Mouse (Mus musculus): ENCODE measurements around the gene Ctrc. TPM values are rescaled to one million over a fixed set of nuclear protein-coding genes. Genes with fewer than 3 reads are reported as not detected.

Ctrc gene
- total RNA-seq, 4 experiments from 2014 or later: not detected

DNA sequence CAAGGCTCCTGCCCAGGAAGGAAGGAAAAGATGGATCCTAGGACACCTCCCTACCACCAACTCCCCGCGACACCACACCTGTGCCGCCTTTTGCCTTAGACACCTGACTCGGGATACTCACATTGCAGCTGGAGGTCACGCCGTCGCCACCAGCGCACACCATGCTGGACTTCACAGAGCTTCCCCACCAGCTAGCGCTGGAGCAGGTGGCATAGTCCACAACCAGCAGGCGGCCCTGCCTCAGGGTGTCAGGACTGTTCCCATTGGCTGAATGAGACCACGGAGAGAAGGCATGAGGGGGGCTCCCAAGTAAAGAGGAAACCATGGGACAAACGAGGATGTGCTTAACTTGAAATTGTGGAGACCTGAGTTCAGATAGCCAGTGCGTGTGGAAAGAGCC is 27.3 kb downstream of the Ctrc start:
- no peak for DNase-seq (ENCODE audit: low spot score)

DNA sequence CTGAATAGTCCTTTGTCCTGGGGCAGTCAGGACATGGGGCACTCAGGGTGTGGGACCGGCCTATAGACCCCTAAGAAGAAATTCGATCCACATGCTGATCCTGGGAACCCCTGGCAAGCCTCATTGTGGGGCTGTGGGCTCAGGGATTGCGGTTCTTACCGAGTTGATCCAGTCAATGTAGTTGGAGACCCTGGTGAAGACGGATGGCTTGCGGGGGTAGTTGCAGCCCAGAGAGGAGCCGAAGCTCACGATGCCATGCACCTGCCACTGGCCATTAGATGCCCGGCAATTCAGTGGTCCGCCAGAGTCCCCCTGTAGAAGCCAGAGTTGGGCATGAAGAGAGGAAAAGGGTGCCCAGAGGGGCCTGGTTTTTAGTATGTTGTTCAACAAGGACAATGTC is 28.5 kb downstream of the Ctrc start:
- DNase-seq (ENCODE audit: low spot score): no peak

DNA sequence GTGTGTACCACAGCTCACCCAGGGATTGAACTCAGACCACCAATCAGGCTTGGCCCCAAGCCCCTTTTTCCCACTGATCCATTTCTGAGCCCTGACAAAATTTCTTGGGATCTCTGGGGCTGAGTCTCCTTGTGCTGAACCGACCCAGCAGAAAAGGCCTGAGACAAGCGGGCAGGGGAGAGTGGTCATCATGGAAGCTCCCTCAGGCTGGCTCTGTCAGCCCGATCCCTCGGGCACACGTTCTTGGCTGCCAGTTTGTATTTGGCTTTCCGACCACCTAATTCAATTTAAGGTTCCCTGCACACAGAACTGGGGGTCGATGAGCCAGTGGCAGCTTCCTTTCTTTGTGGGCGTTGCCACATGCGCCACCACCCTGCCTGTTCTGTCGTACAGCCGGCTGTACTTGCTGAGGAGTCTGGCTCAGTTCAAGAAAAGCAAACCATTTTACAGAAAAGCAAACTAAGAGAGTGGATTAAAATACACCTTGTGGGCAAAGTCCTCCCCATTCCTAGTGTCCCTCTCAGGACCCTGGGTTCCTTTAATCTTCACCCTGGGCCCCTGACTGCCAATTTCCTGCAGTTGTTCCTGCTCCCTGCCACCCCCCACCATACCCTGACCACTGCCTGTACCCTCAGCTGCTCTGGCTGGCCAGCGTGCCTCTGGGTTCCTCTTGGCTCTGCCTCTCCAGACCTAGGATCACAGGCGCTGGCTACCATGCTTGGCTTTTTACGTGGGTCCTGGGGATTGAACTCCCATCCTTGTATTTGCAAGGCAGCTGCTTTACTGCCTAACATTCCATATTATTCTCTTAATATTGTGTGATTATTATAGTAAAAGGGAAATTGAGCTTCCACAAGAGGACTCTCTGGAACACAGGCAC is 29.1 kb downstream of the Ctrc start:
- DNase-seq (ENCODE audit: low spot score): no peak

DNA sequence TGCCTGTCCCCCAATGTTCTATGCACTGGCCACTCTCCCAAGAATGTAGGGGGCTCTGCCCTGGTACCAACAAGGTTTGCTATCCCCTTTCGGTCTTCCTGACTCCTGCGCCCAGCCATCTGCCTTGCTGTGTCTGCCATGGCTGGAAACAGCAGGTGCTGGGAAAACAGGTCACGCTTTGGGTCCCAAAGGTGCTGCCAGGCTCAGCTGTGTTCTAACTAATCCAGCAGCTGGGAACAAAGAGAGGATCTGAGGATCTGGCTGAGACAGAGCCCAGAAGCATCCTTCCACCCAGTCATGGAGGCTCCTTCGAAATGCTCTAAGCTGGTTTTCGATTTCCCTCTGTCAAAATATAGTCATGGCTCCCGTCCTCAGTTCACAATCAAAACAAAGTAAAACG is 29.9 kb downstream of the Ctrc start:
- no peak for DNase-seq (ENCODE audit: low spot score)

DNA sequence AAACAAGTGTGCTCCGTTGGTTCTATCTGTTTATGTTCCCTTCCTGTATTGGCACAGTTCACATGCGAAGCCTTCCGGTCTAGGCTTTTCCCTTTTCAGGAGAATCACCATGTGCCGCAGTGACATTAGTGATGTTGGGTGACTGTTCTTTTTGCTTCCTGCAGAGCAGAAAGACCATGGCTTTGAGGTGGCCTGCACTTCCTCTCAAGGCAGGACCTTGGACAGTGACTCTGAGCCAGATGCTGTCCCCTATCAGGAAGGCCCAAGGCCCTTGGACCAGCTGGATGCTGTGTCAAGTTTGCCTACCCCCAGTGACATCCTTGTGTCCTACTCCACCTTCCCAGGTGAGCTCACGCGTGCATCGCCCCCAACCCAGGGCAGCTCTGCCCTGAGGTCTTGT is 34.8 kb downstream of the Ctrc start:
- DNase-seq (ENCODE audit: low spot score): no peak

DNA sequence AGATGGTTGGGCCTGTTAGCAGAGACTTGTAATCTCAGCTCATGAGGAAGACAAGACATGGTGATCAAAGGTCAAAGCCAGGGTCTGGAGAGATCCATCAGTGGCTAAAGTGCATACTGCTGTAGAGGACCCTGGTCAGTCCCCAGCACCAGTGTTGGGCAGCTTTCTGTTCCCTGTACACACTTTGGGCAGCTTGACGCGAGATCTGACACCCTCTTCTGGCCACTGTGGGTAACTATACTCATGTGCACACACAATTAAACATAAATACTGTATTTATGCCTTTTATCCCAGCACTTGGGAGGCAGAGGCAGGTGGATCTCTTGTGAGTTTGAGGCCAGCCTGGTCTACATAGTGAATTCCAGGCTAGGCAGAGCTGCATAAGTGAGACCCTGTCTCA is 35.2 kb downstream of the Ctrc start:
- no peak for DNase-seq (ENCODE audit: low spot score)

DNA sequence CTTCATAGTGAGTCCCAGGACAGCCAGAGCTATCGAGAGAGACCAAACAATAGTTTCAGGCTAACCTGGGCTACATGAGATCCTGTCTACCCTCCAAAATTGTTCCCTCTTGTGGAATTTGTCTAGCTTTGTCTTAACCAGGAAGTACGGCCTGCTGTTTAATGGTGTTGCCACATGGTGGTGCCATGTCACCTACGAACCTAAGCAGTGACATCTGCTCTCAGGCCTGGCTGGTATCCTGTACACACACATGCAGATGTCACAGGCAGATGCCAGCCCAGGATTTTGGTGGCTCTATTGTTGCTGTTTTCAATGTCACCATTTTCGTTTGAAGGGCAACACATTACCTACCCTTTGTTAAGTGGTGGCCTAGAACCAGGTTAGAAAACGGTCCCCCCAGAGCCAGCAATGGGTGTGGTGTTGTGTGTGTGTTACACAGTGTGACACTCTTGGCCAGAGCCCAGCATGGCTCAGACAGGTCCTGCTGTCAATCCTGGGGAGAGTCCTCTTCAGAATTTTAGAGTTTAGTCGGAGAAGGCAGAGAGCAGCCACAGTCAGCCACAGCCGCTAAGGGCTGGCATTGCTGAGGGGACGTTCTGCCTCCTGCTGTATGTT is 36.2 kb downstream of the Ctrc start:
- no peak for DNase-seq (ENCODE audit: low spot score)

DNA sequence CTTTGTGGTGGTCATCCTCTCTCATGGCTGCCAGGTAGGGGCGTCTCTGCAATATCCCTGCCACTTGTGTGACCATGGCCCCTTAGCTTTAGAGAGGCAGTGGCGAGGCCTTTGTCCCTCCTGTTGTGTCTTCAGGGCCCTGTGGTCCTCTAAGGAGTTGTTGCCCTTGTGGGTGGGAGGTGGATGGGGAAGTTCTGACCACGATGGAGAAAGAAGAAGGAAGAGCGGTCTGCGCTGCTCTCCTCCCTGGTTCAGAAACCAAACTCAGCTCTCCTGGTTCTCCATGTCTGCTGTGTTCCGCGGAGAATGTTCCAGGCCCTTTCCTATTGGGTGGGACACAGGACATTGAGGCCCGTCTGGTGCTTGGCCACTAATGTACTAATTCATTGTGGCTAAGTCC is 40.3 kb downstream of the Ctrc start:
- DNase-seq (ENCODE audit: low spot score): no peak

DNA sequence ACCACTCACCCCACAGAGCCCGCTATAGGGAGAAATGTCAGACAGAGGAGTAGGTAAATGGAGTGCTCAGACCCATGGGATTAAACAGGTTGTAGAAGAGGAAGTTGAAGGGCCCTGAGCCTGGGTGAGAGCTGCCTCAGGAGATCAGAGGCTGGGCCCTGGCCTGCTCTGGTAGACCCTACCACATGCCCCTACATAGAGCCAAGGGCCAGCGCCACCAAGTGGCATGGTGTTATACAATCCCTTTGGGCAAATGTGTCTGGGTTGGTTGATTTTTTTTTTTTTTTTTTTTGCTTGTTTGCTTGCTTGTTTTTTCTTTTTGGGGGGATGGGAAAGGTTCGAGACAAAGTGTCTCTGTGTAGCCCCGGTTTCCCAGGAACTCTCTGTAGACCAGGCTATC is 42.1 kb downstream of the Ctrc start:
- DNase-seq (ENCODE audit: low spot score): no peak

DNA sequence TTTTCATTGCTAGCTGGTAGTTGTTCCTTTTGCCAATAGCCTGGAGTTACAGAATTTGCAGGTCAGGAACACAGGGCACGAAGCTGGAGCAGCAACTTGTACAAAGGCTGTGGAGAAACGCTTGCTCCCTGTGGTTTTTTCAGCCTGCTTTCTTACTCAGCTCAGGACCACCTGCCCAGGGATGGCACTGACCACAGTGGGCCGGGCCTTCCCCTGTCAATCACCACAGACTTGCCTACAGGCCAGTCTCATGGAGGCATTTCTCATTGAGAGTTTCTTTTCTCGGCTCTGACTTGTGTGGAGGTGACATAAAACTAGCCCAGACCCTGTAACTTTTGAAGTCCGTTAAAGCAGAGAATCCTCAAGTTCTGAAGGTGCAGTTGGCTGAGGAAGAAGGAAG is 48.6 kb downstream of the Ctrc start:
- no peak for DNase-seq (ENCODE audit: low spot score)

DNA sequence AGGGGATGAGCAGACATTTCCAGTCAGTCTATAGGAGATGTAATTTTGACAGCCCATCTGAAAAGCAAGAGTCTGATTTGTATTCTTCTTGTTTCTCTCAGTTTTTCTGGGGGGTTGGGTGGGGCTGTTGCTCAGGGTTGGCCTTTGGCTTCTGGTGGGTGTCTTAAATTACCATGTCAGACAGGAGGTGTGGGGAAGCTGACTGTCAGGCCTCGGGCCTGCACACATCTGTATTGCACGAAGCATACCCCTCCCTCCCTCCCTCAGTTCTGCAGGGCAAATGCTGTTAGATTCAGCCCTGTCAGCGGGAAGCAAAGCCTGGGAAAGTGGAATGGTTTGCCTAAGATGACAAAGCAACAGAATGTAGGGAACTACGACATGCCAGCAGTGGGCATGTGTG is 49.2 kb downstream of the Ctrc start:
- DNase-seq (ENCODE audit: low spot score): no peak

DNA sequence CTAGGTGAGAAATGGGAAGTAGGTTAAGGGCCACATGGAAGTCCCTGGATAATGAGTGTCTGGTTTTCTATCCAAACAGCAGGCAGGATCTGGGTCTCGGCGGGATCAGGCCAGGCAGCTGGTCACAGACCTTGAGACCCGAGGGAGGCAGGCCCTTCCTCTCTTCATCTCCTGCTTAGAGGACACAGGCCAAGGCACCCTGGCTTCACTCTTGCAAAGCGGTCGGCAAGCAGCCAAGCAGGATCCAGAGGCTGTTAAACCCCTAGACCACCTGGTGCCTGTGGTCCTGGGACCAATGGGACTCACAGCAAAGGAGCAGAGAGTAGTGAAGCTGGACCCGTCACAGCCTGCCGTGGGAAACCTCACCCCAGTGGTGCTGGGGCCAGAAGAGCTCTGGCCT is 49.8 kb downstream of the Ctrc start:
- DNase-seq (ENCODE audit: low spot score): no peak

DNA sequence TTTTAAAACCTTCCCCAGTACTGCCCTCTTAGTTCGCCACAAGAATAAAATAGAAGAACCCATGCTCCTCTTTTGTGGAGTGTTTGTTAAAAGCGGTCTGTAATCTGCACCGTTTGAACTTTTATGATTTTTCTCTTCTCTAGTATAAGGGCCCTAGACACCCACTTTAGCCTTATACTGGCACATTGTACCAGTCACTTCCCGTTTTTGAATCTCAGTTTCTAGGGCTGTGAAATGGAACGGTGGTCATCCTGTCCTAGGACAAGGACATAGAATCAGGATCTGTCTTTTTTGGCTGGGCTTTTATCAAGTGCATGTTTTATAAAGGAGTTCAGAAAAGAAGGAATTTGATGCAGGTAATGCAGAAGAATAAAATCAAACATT is 52.0 kb downstream of the Ctrc start:
- DNase-seq (ENCODE audit: low spot score): no peak

DNA sequence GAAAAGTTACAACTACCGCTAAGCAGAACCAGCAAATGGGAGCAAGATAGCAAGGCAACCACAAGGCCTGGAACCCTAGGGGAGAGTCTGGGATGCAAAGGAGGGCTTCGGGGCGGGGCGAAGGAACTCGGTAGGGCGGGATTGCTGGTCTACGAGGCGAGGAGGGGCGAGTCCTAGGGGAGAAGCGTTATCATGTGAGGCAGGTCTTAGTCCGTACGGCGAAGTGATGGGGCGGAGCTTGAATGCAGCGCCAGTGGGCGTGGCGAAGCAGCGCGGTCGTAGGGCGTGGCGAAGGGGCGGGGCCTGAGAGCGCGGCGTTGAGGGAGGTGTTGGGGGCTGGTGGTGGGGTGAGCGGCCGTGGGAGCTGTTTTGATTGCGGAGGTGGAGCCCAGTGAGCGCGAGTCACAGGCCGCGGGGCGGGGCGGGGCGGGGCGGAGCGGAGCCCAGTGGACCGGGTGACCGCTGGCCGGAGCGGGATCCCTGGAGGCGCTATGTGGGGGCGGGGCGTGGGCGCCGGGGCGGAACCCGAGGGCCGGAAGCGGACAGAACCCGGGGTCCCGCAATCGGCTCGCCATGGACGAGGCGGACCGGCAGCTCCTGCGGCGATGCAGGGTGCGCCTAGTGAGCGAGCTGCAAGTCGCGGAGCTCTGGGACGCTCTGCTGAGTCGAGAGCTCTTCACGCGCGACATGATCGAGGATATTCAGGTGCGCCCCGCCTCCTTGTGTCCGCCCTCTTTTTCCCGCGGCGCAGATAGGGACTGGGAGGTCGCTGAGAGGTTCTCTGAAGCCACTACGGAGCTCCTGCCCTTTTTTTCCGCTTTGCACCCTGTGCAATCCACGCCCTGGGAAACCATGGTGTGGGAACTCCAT is 52.6 kb downstream of the Ctrc start, which contains the start of gene Casp9:
Casp9 (plus strand) TSS at position 331 of the 870 bp plus-strand sequence.
- DNase-seq (ENCODE audit: low spot score): peak; percentile 98

DNA sequence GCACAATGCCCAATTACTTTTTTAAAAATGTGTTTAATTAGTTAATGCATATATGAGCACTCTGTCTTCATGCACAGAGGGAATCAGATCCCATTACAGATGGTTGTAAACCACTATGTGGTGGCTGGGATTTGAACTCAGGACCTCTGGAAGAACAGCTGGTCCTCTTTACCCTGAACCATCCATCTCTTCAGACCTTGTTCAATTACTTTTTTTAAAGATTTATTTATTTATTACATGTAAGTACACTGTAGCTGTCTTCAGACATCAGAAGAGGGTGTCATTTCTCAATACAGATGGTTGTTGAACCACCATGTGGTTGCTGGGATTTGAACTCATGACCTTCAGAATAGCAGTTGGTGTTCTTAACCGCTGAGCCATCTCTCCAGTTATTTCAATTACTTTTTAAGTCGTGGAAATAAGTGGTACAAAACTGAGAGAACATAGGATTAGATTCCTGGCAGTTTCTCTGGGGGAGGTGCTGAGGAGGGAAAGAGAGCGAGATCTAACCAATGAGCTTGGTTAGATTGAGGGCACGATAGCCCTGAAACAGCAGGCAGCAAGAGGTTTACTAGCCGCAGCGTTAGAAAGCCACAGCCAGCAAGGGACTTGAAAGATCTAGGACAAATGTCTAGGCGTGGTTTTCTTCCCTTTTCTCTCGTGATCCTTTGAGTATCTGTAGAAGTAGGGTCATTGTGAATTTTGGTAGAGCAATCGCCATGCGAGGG is 53.4 kb downstream of the Ctrc start:
- DNase-seq (ENCODE audit: low spot score): no peak

DNA sequence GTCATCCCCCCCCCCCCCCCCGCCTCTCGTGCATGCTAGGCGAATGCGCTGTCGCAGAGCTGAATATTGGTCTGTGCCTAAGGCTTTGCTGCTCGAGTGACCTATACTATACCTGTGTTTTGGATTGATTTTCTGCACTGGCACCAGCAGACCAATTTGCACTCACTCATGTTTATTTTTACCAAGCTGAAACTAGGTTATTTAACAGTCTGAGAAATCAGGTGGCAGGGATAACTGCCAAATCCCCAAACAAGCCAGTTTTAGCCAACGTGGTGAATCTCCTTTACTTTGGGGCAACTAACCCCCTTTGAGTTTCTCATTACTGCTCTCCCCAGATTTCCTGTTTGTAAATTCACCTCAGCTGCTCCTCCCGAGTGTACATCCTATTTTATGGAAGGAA is 54.2 kb downstream of the Ctrc start:
- no peak for DNase-seq (ENCODE audit: low spot score)

DNA sequence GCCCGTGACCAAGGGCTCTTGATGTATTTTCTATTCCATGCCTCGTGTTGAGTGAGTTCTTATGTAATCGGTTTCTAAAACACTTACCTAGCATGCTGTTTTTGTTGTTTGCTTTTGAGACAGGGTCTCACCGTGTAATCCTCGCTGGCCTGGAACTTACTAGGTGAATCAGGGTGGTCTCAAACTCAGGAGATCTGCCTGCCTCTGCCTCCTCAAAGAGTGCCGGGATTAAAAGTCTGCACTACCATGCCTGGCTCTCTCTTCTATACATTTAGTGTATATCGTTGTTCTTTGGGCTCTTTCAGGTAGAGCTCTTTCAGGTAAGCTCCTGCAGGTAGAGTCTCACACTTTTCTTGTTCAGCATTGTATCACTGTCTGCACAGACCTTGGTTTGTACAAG is 54.7 kb downstream of the Ctrc start:
- DNase-seq (ENCODE audit: low spot score): no peak

DNA sequence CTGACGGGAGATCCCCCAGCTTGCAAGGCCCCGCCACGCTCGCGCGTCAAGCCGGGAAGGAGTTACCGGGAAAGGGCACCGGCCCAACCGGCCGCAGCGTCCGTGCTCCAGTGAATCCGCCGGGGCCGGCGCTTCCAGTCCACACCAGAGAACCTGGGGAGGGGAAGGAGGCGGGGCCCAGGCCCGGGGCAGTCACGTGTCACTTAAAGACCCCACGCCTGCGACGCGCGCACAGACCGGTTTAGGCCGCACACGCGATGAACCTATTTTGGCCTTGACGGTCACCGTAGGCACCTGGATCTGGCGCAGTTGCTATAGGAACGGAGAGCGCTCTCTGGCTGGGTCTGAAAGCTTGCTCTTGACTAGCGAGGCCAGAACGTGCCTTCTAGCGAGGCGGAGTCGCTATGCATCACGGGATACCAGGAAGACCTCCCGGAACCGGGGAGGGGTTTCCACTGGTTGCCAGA is 55.6 kb downstream of the Ctrc start, which contains the start of gene Dnajc16:
Dnajc16 (minus strand) TSS at position 408 of the 467 bp plus-strand sequence.
- DNase-seq (ENCODE audit: low spot score): peak; percentile 99

DNA sequence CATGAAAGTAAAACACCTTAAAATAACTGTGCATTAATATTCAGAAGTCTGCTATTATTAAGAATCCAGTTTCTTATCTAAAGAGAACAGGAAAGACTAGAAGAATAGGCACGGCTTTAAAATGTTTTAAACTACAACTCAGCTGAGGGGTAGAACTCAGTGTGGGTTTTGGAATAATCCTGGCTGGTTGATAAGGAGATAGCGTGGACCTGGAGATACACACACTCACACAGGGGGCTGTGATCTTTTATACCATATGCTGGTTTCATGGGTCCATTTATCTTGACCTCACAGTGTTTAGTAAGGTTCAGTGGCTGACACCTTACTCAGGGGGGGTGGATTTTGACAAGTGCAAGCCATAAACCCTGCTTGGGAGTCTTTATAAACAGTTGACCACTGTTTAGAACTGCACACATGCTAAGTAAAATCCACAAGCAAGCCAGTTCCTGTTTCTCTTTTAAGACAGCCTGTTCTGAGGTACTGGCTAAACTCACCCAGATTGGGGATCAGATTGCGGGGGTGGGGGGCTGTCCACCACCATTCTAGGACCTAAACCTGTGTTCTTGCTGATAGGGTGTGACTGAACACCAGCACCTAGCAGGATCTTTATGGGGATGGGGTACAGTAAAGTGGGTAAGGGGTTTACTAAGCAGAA is 56.5 kb downstream of the Ctrc start:
- DNase-seq (ENCODE audit: low spot score): no peak

DNA sequence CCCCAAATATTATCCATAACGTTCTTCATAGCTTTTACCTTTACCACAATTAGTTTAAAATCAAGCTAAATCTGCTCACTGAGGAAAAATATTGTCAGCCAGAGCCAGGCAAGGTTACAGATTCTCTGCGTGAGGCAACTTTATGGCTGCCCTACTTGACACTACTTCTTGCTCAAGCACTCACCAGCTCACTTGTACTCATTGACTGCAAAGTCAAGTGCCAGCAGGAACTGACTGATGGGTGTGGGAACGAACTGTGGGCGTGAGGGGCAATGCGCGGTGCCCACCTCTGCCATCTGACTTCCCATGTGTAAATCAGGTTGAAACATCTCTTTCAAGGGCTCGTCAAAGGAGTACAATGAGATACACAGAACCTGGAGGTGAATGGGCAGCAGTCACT is 58.7 kb downstream of the Ctrc start:
- no peak for DNase-seq (ENCODE audit: low spot score)

DNA sequence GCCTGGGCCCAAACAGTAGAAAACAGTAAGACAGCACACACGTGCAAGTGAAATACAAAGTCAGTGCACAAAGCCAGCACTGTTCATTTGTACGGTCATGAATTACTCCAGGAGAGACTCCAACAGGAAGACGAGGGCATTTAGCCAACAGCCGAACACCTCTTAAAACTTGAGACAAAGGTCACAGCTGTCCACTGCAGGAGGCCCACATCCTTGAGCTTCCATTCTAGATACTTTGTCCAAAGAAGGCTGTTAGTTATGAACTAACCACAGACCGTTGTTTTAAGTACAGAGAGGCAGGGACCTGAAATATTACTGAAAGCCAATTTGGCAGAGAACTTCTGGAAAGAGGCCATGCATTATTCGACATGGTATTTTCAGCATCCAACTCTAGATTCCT is 59.1 kb downstream of the Ctrc start:
- no peak for DNase-seq (ENCODE audit: low spot score)

All from heart, adult 8-10 months (tissue).